Mouse (Mus musculus): Measurements from ENCODE around the gene Rin1.

The Rin1 gene

GRCm38 (mm10) chr19:5094243-5094632 is 44.0 kb downstream of the Rin1 start:
- peak; percentile 89 for DNase-seq (ENCODE audit: low read depth, low spot score)

- DNase-seq (ENCODE audit: low read depth, low spot score) = no peak
These were observed 44.6 kb downstream of the Rin1 start for GRCm38 (mm10) chr19:5094746-5095417.

DNA sequence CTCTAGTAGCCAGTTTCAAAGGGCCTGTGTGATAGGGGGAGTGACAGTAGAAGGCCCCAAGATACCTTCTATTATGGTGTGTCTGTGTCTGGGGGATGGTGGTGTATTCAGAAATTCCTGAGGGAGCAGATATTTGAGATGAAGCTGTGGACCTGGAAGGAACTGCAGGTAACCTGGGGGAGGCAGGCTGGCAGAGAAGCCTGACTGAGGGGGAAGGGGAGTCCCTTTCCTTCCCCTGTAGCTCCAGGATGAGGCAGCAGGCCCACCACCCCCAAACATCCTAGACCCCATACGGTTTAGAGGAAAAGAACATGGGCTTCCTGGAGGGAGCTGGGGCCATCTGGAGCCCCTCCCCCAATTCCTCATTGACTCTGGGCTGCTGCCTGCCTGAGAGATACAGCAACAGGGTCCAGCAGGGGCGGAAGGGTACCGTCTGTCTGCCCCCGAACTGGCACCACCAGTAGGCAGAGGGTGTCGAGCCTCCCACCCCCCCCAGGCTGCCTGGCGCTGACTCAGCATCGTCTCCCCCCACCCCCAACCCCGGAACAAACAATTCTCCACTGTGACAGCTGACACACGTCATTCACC is 45.7 kb downstream of the Rin1 start:
- no peak for DNase-seq (ENCODE audit: low read depth, low spot score)

GRCm38 (mm10) chr19:5097521-5098362 is 47.5 kb downstream of the Rin1 start:
- DNase-seq (ENCODE audit: low read depth, low spot score) = no peak

GRCm38 (mm10) chr19:5098363-5099143 is 48.3 kb downstream of the Rin1 start, which contains the start of gene Cnih2:
Gene Cnih2 (minus strand): TSS chr19:5098521.
- no peak for DNase-seq (ENCODE audit: low read depth, low spot score)

DNA sequence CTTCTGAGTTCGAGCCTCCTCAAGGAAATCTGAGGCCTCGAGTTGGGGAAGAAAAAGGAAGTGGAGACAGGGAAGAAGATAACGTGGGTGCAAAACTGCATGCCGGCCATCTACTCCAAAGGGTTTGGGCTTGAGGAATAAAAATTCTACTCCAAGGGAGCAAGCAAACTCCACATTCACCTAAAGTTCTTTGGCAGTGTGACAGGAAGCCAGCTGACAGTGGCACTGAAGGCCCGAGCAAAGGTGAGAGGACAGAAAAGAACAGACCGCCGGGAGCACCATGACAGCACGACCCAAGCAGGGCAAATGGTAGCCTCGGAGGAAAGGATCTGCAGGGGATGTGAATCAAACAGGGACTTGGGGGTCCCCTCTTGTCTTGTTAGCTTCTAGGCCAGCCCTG is 55.8 kb downstream of the Rin1 start:
- no peak for DNase-seq (ENCODE audit: low read depth, low spot score)

All from retina, postnatal 7 days (tissue).